Mouse (Mus musculus): Measurements from ENCODE around the gene Smim20.

- TF ChIP-seq CTCF (IDR thresholded peaks at IDR 0.05; ENCODE audit: insufficient read depth, low read depth, low read length) (no peak), POLR2A (IDR thresholded peaks at IDR 0.05; ENCODE audit: insufficient read depth, low read depth, low read length) (no peak)
Observed at GRCm38 (mm10) chr5:53303941-53304340, 37.1 kb downstream of the Smim20 start.

All from olfactory bulb, adult 2 months (tissue).